20 mouse cellular contexts compared by ENCODE assay signal in the genomic region with DNA sequence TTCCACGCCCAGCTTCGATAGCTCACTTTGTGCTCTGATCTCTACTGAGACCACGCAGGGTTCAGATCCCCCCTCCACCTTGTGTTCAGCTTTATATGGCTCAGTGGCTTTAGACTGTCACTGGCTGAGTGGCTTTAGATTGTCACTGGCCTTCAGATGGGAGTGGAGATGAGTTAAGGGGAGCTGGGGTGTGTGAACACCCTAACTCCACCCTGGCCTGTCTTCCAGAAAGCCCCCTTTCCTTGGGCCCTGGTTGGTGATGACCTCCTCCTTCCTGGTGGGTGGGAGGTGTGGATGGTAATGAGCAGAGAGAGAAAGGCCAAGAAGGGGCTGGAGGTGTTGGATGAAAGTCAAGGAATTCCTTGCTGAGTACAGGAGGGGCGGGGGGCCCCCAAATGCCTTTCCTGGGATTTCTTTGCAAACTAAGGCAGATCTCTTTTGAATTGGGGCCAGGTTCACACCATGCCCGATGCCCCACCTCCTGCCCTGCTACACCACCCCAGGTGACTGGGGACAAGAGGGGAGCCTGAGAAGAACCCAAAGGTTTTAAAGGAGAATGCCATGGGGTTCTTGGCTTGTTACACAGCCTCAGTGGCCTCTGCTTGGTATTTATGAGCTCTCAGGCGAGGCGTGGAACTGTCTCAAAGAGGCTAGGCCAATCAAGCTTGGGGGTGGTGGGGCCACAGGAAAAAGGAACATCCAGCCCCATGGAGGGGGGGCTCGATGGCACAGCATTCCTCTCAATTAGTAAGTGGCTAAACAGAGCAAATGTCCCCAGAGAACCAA.
"Had no signal": no experiment of that assay in that cellular context is flagged by ENCODE, and none has a peak within 500 bp of the region (broad histone marks: within the 10 kb centered on the region; RNA-seq: fewer than 3 reads in every experiment).

No protein-coding gene starts in this region.

- H3K9me3 ChIP-seq: intestine, embryonic 15.5 days; kidney, embryonic 15.5 days; lung, embryonic 15.5 days; midbrain, embryonic 13.5 days; neural tube, embryonic 13.5 days; stomach, embryonic 15.5 days had no signal

- ATAC-seq: intestine, embryonic 15.5 days; liver, postnatal 0 days; midbrain, embryonic 13.5 days had no signal

- DNase-seq: kidney, adult 11 months; kidney, adult 8-10 months; kidney, postnatal 10 days; kidney, postnatal 36 days; layer of hippocampus, postnatal 36 days; liver, postnatal 0 days; lung, postnatal 10 days; lung, postnatal 4 days; right cerebral cortex, postnatal 4 days; thymus, adult 18-20 months; thymus, postnatal 36 days had no signal

- H3K4me3 ChIP-seq: intestine, embryonic 15.5 days; kidney, embryonic 15.5 days; left cerebral cortex, adult 2 months; lung, embryonic 15.5 days; midbrain, embryonic 13.5 days; neural tube, embryonic 13.5 days; stomach, embryonic 15.5 days had no signal

- H3K4me2 ChIP-seq: intestine, embryonic 15.5 days; kidney, embryonic 15.5 days; liver, embryonic 11.5 days; lung, embryonic 15.5 days; midbrain, embryonic 13.5 days; neural tube, embryonic 13.5 days; stomach, embryonic 15.5 days had no signal

- H3K36me3 ChIP-seq: intestine, embryonic 15.5 days; kidney, embryonic 15.5 days; lung, embryonic 15.5 days; midbrain, embryonic 13.5 days; neural tube, embryonic 13.5 days; stomach, embryonic 15.5 days had no signal

- H3K9ac ChIP-seq: intestine, embryonic 15.5 days; kidney, embryonic 15.5 days; liver, embryonic 14.5 days; liver, postnatal 0 days; lung, embryonic 15.5 days; midbrain, embryonic 13.5 days; neural tube, embryonic 13.5 days; stomach, embryonic 15.5 days had no signal

- H3K27ac ChIP-seq: intestine, embryonic 15.5 days; kidney, embryonic 15.5 days; left cerebral cortex, adult 2 months; liver, embryonic 14.5 days; lung, embryonic 15.5 days; midbrain, embryonic 13.5 days; neural tube, embryonic 13.5 days; stomach, embryonic 15.5 days had no signal
